Mouse (Mus musculus) CH12.LX (cell line): ENCODE measurements around the gene E030030I06Rik.

ENCODE experiments used
- CHD1 ChIP-seq: IDR thresholded peaks from 2 replicates; pipeline ENCODE4 v1.6.1; 2012; ENCODE audit warnings: low read depth, low read length, improper control_type of control experiment, inconsistent platforms
- CHD2 ChIP-seq: IDR thresholded peaks from 2 replicates; pipeline ENCODE4 v1.6.1; 2011; ENCODE audit warnings: low read length, improper control_type of control experiment
- CTCF ChIP-seq, 2 experiments: IDR thresholded peaks in 1 of 2; conservative IDR thresholded peaks in 1 of 2; 2 replicates each; pipeline ENCODE4 v1.5.1; 2011 to 2012; ENCODE audit warnings: low read depth in 2 of 2, low read length in 2 of 2, improper control_type of control experiment in 1 of 2, inconsistent platforms in 1 of 2, mild to moderate bottlenecking in 1 of 2, moderate library complexity in 1 of 2
- GABPA ChIP-seq: IDR thresholded peaks from 2 replicates; pipeline ENCODE4 v1.6.1; 2012; ENCODE audit warnings: low read depth, low read length, improper control_type of control experiment, inconsistent platforms; ENCODE audit not compliant: insufficient replicate concordance
- MAFK ChIP-seq: IDR thresholded peaks from 2 replicates; pipeline ENCODE4 v1.6.1; 2011; ENCODE audit warnings: low read length, improper control_type of control experiment; ENCODE audit not compliant: insufficient replicate concordance
- MYC ChIP-seq: IDR thresholded peaks from 2 replicates; pipeline ENCODE4 v1.6.1; 2011; ENCODE audit warnings: low read depth, mild to moderate bottlenecking, improper control_type of control experiment, low read length
- PAX5 ChIP-seq: IDR thresholded peaks from 2 replicates; pipeline ENCODE4 v1.6.1; 2012; ENCODE audit warnings: low read length, inconsistent platforms, mixed read lengths
- POLR2A ChIP-seq: IDR thresholded peaks from 2 replicates; pipeline ENCODE4 v1.6.1; 2011; ENCODE audit warnings: low read depth, mild to moderate bottlenecking, improper control_type of control experiment, low read length
- RCOR1 ChIP-seq: conservative IDR thresholded peaks from 2 replicates; pipeline ENCODE4 v1.6.1; 2012; ENCODE audit warnings: low read depth, mild to moderate bottlenecking, inconsistent platforms, low read length, improper control_type of control experiment
- TBP ChIP-seq: conservative IDR thresholded peaks from 2 replicates; pipeline ENCODE4 v1.6.1; 2011; ENCODE audit warnings: low read depth, low read length, improper control_type of control experiment
- UBTF ChIP-seq: IDR thresholded peaks from 2 replicates; pipeline ENCODE4 v1.6.1; 2012; ENCODE audit warnings: low read depth, mild to moderate bottlenecking, inconsistent platforms, low read length, improper control_type of control experiment, moderate library complexity
- USF1 ChIP-seq: IDR thresholded peaks from 2 replicates; pipeline ENCODE4 v1.6.1; 2014; ENCODE audit warnings: low read depth, mild to moderate bottlenecking, inconsistent platforms, low read length, improper control_type of control experiment
- ZNF384 ChIP-seq: IDR thresholded peaks from 2 replicates; pipeline ENCODE4 v1.6.1; 2012; ENCODE audit warnings: low read depth, low read length, improper control_type of control experiment, inconsistent platforms

DNA sequence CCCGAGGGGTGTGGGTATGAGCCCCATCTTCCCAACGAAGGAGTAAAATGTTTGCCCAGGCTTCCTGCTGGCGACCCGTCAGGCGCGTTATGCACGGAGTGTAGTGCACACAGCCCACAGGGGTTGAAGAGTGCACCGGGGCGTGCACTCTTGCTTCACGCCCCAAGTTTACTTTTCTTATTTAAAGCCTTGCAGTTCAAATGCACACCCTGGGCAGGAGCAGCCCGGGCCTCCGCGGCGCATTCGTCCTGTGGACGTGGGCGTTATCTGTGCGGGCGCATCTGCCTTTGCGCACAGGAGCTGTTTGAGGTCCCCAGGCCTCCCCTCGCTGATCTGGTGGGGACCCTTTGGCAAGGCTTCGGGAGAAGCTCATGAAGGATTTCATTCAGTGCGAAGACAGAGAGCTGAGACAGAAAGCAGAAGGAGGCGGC, 10.1 kb upstream of the E030030I06Rik start:
- no peak for TF ChIP-seq MAFK
- TF ChIP-seq PAX5, result no peak
- TF ChIP-seq CTCF (conservative IDR thresholded peaks at IDR 0.05 in 1 of 2, IDR thresholded peaks at IDR 0.05 in 1 of 2; ENCODE audit: low read depth in 2 of 2, low read length in 2 of 2), result no peak
- TF ChIP-seq POLR2A, result no peak
- TF ChIP-seq GABPA, result no peak
- TF ChIP-seq CHD1, result no peak
- TF ChIP-seq RCOR1, result no peak
- no peak for TF ChIP-seq MYC
- no peak for TF ChIP-seq TBP
- TF ChIP-seq CHD2, result no peak
- no peak for TF ChIP-seq UBTF
- TF ChIP-seq USF1, result no peak
- no peak for TF ChIP-seq ZNF384
